Mouse (Mus musculus): ENCODE results near the gene Slc38a9.

GRCm38 (mm10) chr13:112775856-112776255 is 115.3 kb downstream of the Slc38a9 start:
- TF ChIP-seq GATA1 (IDR thresholded peaks at IDR 0.05; ENCODE audit: borderline replicate concordance, low read length) = no peak
- TF ChIP-seq FLI1 (IDR thresholded peaks at IDR 0.05; ENCODE audit: low read length) = no peak

Data from megakaryocyte, embryonic 14.5 days (primary cell).